Mouse (Mus musculus): ENCODE results near the gene Nploc4. TPM values are rescaled to one million over a fixed set of nuclear protein-coding genes. Genes with fewer than 3 reads are reported as not detected.

The Nploc4 gene
- total RNA-seq (2021) = 10 to 100 TPM; 53.0 to 59.3 TPM

DNA sequence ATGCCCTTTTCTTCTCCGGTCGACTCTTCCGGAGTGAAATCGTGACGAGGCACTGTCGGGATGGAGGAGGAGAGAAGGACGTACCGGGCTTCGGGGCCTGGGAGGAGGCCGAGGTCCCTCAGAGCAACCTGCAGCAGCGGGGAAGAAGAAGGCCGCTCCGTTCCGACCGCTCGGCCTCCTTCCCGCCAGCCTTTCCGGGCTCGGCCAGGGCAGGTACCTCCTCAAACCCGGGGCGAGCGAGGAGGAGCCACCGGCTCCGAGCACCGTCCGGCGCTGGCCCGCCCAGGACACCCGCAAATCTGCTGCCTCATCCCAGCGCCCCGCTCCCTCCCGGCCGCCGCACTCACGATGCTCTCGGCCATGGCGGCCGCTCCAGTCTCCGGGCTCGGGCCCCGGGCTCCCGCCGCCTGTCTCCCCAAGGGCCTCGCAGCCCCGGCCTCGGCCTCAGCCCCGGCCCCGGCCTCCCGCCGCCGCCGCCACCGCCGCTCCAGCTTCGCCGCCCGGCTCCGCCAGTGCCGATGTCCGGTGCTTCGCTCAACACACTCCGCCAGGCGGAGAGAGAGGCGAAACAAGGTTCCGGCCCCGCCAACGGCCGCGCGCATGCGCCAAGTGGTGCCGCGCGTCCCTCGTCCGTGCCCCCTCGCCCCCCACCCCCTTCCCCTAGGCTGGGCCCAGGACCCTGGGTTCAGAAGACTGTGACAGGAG, at the start of gene Nploc4:
Gene Nploc4 (minus strand): TSS at position 557 of the 705 bp plus-strand sequence.
- peak; percentile 69 for DNase-seq (ENCODE audit: low spot score)
- intact Hi-C loops (cut with DNase I) = no loop called here

DNA sequence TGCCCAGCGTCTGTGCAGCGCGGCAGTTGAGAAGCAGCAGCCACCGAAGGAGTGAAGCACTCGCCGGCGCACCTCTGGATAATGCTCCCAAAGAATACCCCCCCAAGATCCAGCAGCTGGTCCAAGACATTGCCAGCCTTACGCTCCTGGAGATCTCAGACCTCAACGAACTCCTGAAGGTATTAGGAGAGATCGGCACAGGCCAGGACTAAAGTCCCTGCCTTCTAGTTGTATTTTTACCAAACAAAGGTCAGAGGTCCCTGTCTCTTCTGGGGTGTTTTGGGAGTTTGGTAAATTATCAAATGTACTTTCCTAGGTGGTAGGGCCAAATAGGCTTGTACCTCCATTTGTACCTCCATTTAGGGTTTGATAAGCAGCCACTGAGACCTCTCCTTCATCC, 47.7 kb upstream of the Nploc4 start:
- intact Hi-C loops (cut with DNase I) = loop anchor here (5.0 kb wide), 2 partner anchors 232 to 292 kb away; no protein-coding TSS in a partner anchor
- DNase-seq (ENCODE audit: low spot score) = no peak

DNA sequence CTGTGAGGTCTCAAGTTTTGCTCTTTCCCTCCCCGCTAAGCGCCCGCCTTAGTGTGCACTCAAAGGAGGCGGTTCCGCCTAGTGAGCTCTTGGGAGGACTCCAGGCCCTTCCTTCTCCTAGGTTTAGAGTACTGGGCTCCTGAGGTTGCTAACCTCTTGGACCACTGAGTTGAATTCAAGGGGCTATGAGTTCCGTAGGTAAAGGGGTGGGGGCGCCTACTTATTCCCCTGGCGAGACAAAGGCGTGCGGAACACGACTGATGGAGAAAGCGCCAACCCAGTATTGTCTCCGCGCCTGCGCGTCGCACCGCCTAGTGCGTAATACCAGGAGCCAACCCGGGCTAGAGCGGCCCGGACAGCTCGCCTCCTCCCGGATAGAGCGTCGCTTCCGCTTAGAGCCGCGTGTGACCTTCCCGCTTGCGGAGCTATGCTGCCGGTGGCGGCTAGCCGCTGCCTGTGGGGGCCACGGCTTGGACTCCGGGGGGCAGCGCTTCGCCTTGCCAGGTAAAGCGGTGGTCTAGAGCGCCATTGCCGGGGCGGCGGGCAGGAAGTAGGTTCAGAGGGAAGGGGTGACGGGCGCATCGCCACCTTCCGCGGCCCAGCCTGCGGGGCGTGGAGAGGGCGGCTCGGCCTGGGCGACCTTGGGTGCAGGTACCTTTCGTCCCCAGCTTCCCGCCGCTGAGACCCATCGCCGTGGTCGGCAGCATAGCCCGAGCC, 46.9 kb upstream of the Nploc4 start, which contains the start of gene Mrpl12:
Gene Mrpl12 (plus strand): TSS at position 349 of the 717 bp plus-strand sequence.
- intact Hi-C loops (cut with DNase I) = no loop called here
- peak; percentile 75 for DNase-seq (ENCODE audit: low spot score)

GRCm38 (mm10) chr11:120483448-120483934, 46.0 kb upstream of the Nploc4 start:
- DNase-seq (ENCODE audit: low spot score) = no peak
- intact Hi-C loops (cut with DNase I) = no loop called here

GRCm38 (mm10) chr11:120472052-120472451, 34.5 kb upstream of the Nploc4 start:
- intact Hi-C loops (cut with DNase I) = no loop called here
- DNase-seq (ENCODE audit: low spot score) = no peak

- DNase-seq (ENCODE audit: low spot score) = no peak
- intact Hi-C loops (cut with DNase I) = no loop called here
These were observed 30.2 kb upstream of the Nploc4 start for GRCm38 (mm10) chr11:120467736-120468092.

DNA sequence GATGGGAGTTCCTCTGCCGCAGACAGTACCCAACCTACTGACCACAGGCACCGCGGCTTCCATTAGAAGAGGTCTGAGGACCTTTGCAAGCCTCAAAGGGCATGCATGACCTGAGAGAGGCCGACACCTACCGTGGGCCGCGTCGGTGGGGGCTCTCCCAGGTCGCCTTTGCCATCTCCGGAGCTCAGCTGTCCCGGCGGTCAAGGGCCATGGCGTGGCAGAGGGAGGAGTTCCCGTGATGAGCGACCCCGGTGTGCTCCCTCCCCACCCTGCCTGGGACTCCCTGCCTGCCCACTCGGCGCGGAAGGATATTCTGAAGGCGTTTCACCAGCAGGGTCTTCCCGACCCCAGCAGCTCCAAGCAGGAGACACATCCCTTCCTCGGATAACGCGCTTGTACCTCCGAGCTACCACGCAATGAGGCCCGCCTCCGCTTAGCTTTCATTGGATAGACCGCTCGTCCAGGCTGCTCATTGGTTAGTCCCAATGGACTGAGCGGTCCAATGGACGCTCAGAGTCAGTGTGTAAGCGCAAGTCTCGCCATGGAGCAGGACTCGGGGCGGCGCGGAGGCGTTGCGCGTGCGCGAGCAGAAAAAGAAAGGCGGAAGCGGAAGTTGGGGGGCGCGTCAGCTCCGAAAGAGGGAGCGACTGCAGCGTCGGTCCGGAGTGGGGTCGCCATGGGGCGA, 29.7 kb upstream of the Nploc4 start, which contains the start of gene Arl16:
Gene Arl16 (minus strand): TSS at position 557 of the 685 bp plus-strand sequence.
- intact Hi-C loops (cut with DNase I) = no loop called here
- DNase-seq (ENCODE audit: low spot score) = peak; percentile 89

GRCm38 (mm10) chr11:120465521-120465920, 28.0 kb upstream of the Nploc4 start:
- intact Hi-C loops (cut with DNase I) = no loop called here
- DNase-seq (ENCODE audit: low spot score) = no peak

- intact Hi-C loops (cut with DNase I) = no loop called here
- DNase-seq (ENCODE audit: low spot score) = no peak
These were observed 26.9 kb upstream of the Nploc4 start for GRCm38 (mm10) chr11:120464365-120464764.

- intact Hi-C loops (cut with DNase I) = no loop called here
These were observed 26.0 kb upstream of the Nploc4 start for GRCm38 (mm10) chr11:120463536-120463935.

GRCm38 (mm10) chr11:120458847-120459597, 21.5 kb upstream of the Nploc4 start:
- intact Hi-C loops (cut with DNase I) = no loop called here
- DNase-seq (ENCODE audit: low spot score) = no peak

More at GRCm38 (mm10) chr11:120463536-120463935, 26.0 kb upstream of the Nploc4 start:
- no peak for DNase-seq (ENCODE audit: low spot score)

- intact Hi-C loops (cut with DNase I) = no loop called here
- DNase-seq (ENCODE audit: low spot score) = peak; percentile 64
These were observed 20.6 kb upstream of the Nploc4 start, which contains the start of the genes Oxld1 and Ccdc137 for GRCm38 (mm10) chr11:120457772-120458751. Oxld1 (minus strand) TSS chr11:120458068. Ccdc137 (plus strand) TSS chr11:120458115.

GRCm38 (mm10) chr11:120457370-120457769, 19.9 kb upstream of the Nploc4 start:
- no peak for DNase-seq (ENCODE audit: low spot score)
- intact Hi-C loops (cut with DNase I) = no loop called here

DNA sequence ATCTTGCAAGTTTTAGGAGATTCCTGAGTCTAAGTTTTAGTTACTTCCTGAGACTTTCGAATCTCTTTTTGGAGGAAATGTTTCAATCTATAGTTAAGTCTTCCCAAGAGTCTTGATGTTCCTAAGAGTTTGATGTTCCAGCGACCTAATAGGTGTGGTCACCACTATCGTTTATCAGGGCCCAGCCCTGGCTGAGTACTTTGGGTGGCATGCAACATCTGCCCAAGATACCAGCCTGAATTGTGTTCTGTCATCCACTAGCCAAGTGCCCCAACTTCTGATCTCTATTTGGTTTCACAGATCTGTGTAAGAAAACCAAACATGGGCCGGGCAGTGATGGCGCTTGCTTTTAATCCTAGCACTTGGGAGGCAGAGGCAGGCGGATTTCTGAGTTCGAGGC, 17.9 kb upstream of the Nploc4 start:
- DNase-seq (ENCODE audit: low spot score) = no peak
- intact Hi-C loops (cut with DNase I) = no loop called here

GRCm38 (mm10) chr11:120454965-120455364, 17.5 kb upstream of the Nploc4 start:
- no peak for DNase-seq (ENCODE audit: low spot score)
- intact Hi-C loops (cut with DNase I) = no loop called here

DNA sequence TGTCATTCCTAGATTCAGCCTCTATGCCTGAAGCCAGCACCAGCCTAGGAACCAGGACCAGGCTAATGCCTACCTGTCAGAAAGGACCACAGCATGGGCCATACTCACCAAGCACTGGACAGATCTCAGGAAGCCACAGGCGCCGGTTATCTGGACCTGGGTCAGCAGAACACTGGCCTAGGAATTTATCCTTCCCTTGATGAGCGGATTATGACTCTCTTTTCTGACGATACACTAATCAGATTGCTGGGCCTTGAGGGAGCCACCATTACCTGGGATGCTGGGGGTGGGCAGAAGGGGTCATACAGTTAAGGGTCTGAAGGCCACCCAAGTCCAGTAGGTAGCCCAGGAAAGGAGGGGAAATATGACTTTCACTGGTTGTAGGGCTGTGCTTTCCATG, 15.8 kb upstream of the Nploc4 start, which contains the start of gene Pde6g:
Gene Pde6g (minus strand): TSS at position 195 of the 400 bp plus-strand sequence.
- DNase-seq (ENCODE audit: low spot score) = no peak
- intact Hi-C loops (cut with DNase I) = no loop called here

DNA sequence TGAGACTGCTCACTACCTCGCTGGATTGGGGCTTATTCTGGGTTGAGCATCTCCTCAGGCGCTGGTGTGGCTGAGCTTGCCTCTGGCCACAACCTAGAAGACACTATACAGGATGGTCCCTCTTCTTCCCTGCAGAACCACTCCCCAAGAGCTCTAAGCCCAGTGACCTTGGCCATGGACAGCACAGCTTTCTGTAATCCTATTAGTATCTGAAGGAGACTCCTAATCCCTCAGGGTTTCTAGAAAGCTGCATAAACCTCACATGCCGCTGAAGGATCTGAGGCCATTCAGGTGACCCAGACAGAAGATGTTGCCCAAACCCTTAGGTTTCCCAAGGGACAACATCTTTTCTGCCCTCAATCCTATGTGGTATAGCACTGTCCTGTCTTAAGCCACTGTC, 14.7 kb upstream of the Nploc4 start:
- intact Hi-C loops (cut with DNase I) = no loop called here
- no peak for DNase-seq (ENCODE audit: low spot score)

- intact Hi-C loops (cut with DNase I) = no loop called here
- no peak for DNase-seq (ENCODE audit: low spot score)
These were observed 9.7 kb upstream of the Nploc4 start for GRCm38 (mm10) chr11:120447179-120447578.
